Mouse (Mus musculus): ENCODE measurements at regions not wholly inside any gene's neighbourhood (a gene's known extent, or its start where the extent isn't known, plus 50 kb on each side); places are given as distances from the start of the nearest gene placed in this dataset.

GRCm38 (mm10) chr1:127087616-127088015 is 117.2 kb upstream of the Mgat5 start:
- H3K9me3 ChIP-seq (ENCODE audit: control insufficient read depth, low read length), result no peaks in the 10 kb centered on the region
- H3K36me3 ChIP-seq (ENCODE audit: control insufficient read depth, insufficient read depth, low read length), result no peaks in the 10 kb centered on the region
- H3K27me3 ChIP-seq (ENCODE audit: control insufficient read depth, insufficient read depth, low read length), result no peaks in the 10 kb centered on the region
- H3K27ac ChIP-seq (ENCODE audit: low read depth, low read length), result no peak overlapping the region
- no peak overlapping the region for H3K4me2 ChIP-seq (ENCODE audit: low read depth, low read length)
- H3K9ac ChIP-seq (replicated peaks; ENCODE audit: low read depth, low read length), result no peak overlapping the region
- no peaks in the 10 kb centered on the region for H3K4me1 ChIP-seq (ENCODE audit: control insufficient read depth, insufficient read depth, low read length)
- H3K4me3 ChIP-seq (ENCODE audit: low read depth, low read length), result no peak overlapping the region
- no peak for ATAC-seq (ENCODE audit: low read depth)

DNA sequence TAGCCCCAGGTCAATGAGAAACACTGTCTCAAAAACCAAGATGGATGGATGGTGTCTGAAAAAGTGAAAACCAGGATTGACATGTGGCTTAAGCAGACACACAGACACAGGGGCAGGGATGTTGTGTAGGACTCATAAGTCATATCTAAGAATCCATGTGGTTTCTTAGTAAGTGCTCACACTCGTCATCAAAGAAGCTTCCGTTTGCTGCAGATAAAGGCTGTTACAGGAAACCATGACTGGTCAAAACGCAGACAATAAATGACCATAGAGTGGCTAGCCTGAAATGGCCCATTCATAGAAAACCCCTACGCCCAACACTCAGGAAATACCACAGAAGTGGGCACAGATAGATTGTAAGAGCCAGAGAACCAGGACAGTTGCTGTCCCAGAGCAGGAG is 118.8 kb upstream of the Mgat5 start:
- WGBS, result 92% methylated on average over 4 of the region's 4 CpGs
- no peak overlapping the region for H3K27ac ChIP-seq (ENCODE audit: low read depth, low read length)
- no peaks in the 10 kb centered on the region for H3K36me3 ChIP-seq (ENCODE audit: control insufficient read depth, insufficient read depth, low read length)
- no peak overlapping the region for H3K4me3 ChIP-seq (ENCODE audit: low read depth, low read length)
- H3K4me2 ChIP-seq (ENCODE audit: low read depth, low read length), result no peak overlapping the region
- ATAC-seq (ENCODE audit: low read depth), result no peak
- no peak overlapping the region for H3K9ac ChIP-seq (replicated peaks; ENCODE audit: low read depth, low read length)
- no peaks in the 10 kb centered on the region for H3K9me3 ChIP-seq (ENCODE audit: control insufficient read depth, low read length)
- H3K4me1 ChIP-seq (ENCODE audit: control insufficient read depth, insufficient read depth, low read length), result no peaks in the 10 kb centered on the region
- no peaks in the 10 kb centered on the region for H3K27me3 ChIP-seq (ENCODE audit: control insufficient read depth, insufficient read depth, low read length)

DNA sequence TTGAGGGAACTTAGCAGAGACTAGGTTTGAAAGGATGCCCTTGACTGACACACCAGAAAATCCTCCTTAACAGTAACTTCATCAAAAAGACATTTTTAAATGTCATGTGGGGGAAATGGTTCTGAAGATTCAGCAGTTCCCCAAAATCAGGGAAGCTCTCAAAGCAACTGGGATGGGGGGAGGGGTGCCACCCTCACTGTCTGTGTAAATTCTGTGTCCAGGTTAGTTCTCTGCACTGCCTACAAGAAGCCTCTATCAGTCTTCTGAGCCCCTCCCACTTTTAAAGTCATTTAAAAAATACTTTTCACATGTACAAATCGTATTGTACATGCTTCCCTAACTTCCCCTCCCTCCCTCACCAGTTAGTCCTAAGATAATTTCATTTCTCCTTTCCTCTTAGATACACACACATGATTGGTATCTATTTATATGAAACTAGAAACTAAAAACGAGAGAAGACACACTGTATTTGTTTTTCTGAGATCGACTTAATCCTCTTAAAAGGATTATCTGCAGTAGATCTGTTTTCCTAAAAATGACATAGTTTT is 121.0 kb upstream of the Mgat5 start:
- no peaks in the 10 kb centered on the region for H3K36me3 ChIP-seq (ENCODE audit: control insufficient read depth, insufficient read depth, low read length)
- no peak for ATAC-seq (ENCODE audit: low read depth)
- H3K4me3 ChIP-seq (ENCODE audit: low read depth, low read length), result no peak overlapping the region
- no peak overlapping the region for H3K4me2 ChIP-seq (ENCODE audit: low read depth, low read length)
- no peaks in the 10 kb centered on the region for H3K9me3 ChIP-seq (ENCODE audit: control insufficient read depth, low read length)
- H3K27ac ChIP-seq (ENCODE audit: low read depth, low read length), result no peak overlapping the region
- H3K9ac ChIP-seq (replicated peaks; ENCODE audit: low read depth, low read length), result no peak overlapping the region
- 78% methylated on average over 3 of the region's 3 CpGs for WGBS
- H3K27me3 ChIP-seq (ENCODE audit: control insufficient read depth, insufficient read depth, low read length), result no peaks in the 10 kb centered on the region
- no peaks in the 10 kb centered on the region for H3K4me1 ChIP-seq (ENCODE audit: control insufficient read depth, insufficient read depth, low read length)

DNA sequence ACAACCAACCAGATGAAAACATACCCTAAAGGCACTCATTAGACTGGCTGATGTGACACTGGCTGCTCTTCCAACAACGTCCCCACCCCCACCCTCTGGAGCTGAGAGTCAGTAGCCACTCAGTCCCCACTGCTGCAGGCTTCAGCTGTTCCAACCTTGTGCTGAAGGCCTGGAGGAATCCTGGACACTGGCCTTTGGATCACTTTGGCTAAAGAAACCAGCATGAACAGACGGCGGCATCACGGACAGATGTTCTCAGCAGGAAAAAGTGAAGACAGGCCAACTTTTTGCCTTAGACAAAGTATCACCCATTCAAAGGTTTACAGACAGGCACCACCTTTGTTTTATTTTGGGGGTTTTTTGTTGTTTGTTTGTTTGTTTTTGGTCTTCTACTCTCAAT is 125.8 kb upstream of the Mgat5 start:
- Histone ChIP-seq H3K9ac (replicated peaks; ENCODE audit: low read depth, low read length) (no peak overlapping the region), H3K27me3 (ENCODE audit: control insufficient read depth, insufficient read depth, low read length) (no peaks in the 10 kb centered on the region), H3K27ac (ENCODE audit: low read depth, low read length) (no peak overlapping the region), H3K36me3 (ENCODE audit: control insufficient read depth, insufficient read depth, low read length) (no peaks in the 10 kb centered on the region), H3K4me3 (ENCODE audit: low read depth, low read length) (no peak overlapping the region), H3K4me2 (ENCODE audit: low read depth, low read length) (no peak overlapping the region), H3K4me1 (ENCODE audit: control insufficient read depth, insufficient read depth, low read length) (no peaks in the 10 kb centered on the region), H3K9me3 (ENCODE audit: control insufficient read depth, low read length) (no peaks in the 10 kb centered on the region)
- no peak for ATAC-seq (ENCODE audit: low read depth)
- 81% methylated on average over 4 of the region's 4 CpGs for WGBS

DNA sequence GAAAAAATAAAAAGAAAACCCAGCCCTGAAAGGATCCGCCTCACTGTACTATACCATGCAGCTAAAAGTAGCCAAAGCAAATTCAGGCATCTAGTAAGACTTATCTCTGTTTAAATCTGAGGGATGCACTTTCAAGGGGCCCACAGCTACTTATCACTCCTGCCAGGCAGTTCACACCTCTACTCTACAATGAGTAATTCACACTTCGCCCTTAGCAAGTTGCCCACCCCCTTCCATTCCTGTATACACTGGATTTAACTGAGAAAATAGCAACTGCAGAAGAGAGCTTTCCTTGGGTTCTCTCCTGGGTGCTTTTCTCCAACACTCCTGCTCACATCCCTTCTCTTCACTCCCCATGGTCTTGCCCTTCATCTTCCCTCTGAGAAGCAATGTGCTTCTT is 142.4 kb upstream of the Mgat5 start:
- H3K9ac ChIP-seq (replicated peaks; ENCODE audit: low read depth, low read length), result no peak overlapping the region
- no peak overlapping the region for H3K4me3 ChIP-seq (ENCODE audit: low read depth, low read length)
- no peaks in the 10 kb centered on the region for H3K9me3 ChIP-seq (ENCODE audit: control insufficient read depth, low read length)
- no peak for ATAC-seq (ENCODE audit: low read depth)
- H3K36me3 ChIP-seq (ENCODE audit: control insufficient read depth, insufficient read depth, low read length), result no peaks in the 10 kb centered on the region
- 89% methylated on average over 2 of the region's 2 CpGs for WGBS
- no peak overlapping the region for H3K4me2 ChIP-seq (ENCODE audit: low read depth, low read length)
- H3K4me1 ChIP-seq (ENCODE audit: control insufficient read depth, insufficient read depth, low read length), result no peaks in the 10 kb centered on the region
- no peaks in the 10 kb centered on the region for H3K27me3 ChIP-seq (ENCODE audit: control insufficient read depth, insufficient read depth, low read length)
- no peak overlapping the region for H3K27ac ChIP-seq (ENCODE audit: low read depth, low read length)

GRCm38 (mm10) chr1:127045711-127046420 is 158.9 kb upstream of the Mgat5 start:
- 79% methylated on average over 6 of the region's 6 CpGs for WGBS

GRCm38 (mm10) chr1:127034748-127035147 is 170.1 kb upstream of the Mgat5 start:
- H3K27ac ChIP-seq (ENCODE audit: low read depth, low read length), result no peak overlapping the region
- no peak for ATAC-seq (ENCODE audit: low read depth)
- no peaks in the 10 kb centered on the region for H3K27me3 ChIP-seq (ENCODE audit: control insufficient read depth, insufficient read depth, low read length)
- H3K9ac ChIP-seq (replicated peaks; ENCODE audit: low read depth, low read length), result no peak overlapping the region
- 97% methylated on average over 2 of the region's 2 CpGs for WGBS
- H3K36me3 ChIP-seq (ENCODE audit: control insufficient read depth, insufficient read depth, low read length), result no peaks in the 10 kb centered on the region
- H3K4me3 ChIP-seq (ENCODE audit: low read depth, low read length), result no peak overlapping the region
- no peaks in the 10 kb centered on the region for H3K4me1 ChIP-seq (ENCODE audit: control insufficient read depth, insufficient read depth, low read length)
- no peak overlapping the region for H3K4me2 ChIP-seq (ENCODE audit: low read depth, low read length)
- H3K9me3 ChIP-seq (ENCODE audit: control insufficient read depth, low read length), result no peaks in the 10 kb centered on the region

More at GRCm38 (mm10) chr1:127045711-127046420, 158.9 kb upstream of the Mgat5 start:
- ATAC-seq (ENCODE audit: low read depth), result no peak
- Histone ChIP-seq H3K4me2 (ENCODE audit: low read depth, low read length) (no peak overlapping the region), H3K27me3 (ENCODE audit: control insufficient read depth, insufficient read depth, low read length) (no peaks in the 10 kb centered on the region), H3K4me3 (ENCODE audit: low read depth, low read length) (no peak overlapping the region), H3K4me1 (ENCODE audit: control insufficient read depth, insufficient read depth, low read length) (no peaks in the 10 kb centered on the region), H3K36me3 (ENCODE audit: control insufficient read depth, insufficient read depth, low read length) (no peaks in the 10 kb centered on the region), H3K27ac (ENCODE audit: low read depth, low read length) (no peak overlapping the region), H3K9me3 (ENCODE audit: control insufficient read depth, low read length) (no peaks in the 10 kb centered on the region), H3K9ac (replicated peaks; ENCODE audit: low read depth, low read length) (no peak overlapping the region)

- H3K4me3 ChIP-seq (ENCODE audit: low read depth, low read length), result no peak overlapping the region
- H3K27me3 ChIP-seq (ENCODE audit: control insufficient read depth, insufficient read depth, low read length), result no peaks in the 10 kb centered on the region
- no peak overlapping the region for H3K9ac ChIP-seq (replicated peaks; ENCODE audit: low read depth, low read length)
- ATAC-seq (ENCODE audit: low read depth), result no peak
- no peak overlapping the region for H3K4me2 ChIP-seq (ENCODE audit: low read depth, low read length)
- H3K36me3 ChIP-seq (ENCODE audit: control insufficient read depth, insufficient read depth, low read length), result no peaks in the 10 kb centered on the region
- H3K9me3 ChIP-seq (ENCODE audit: control insufficient read depth, low read length), result no peaks in the 10 kb centered on the region
- H3K4me1 ChIP-seq (ENCODE audit: control insufficient read depth, insufficient read depth, low read length), result no peaks in the 10 kb centered on the region
- 23% methylated on average over 4 of the region's 4 CpGs for WGBS
- no peak overlapping the region for H3K27ac ChIP-seq (ENCODE audit: low read depth, low read length)
Observed at GRCm38 (mm10) chr1:127031563-127031962, 173.3 kb upstream of the Mgat5 start.

GRCm38 (mm10) chr1:127028872-127029497 is 175.8 kb upstream of the Mgat5 start:
- no peak overlapping the region for H3K27ac ChIP-seq (ENCODE audit: low read depth, low read length)
- no peak overlapping the region for H3K9ac ChIP-seq (replicated peaks; ENCODE audit: low read depth, low read length)
- no peak overlapping the region for H3K4me3 ChIP-seq (ENCODE audit: low read depth, low read length)
- no peaks in the 10 kb centered on the region for H3K27me3 ChIP-seq (ENCODE audit: control insufficient read depth, insufficient read depth, low read length)
- 83% methylated on average over 1 of the region's 1 CpGs for WGBS
- no peak for ATAC-seq (ENCODE audit: low read depth)
- H3K9me3 ChIP-seq (ENCODE audit: control insufficient read depth, low read length), result no peaks in the 10 kb centered on the region
- no peaks in the 10 kb centered on the region for H3K4me1 ChIP-seq (ENCODE audit: control insufficient read depth, insufficient read depth, low read length)
- no peaks in the 10 kb centered on the region for H3K36me3 ChIP-seq (ENCODE audit: control insufficient read depth, insufficient read depth, low read length)
- no peak overlapping the region for H3K4me2 ChIP-seq (ENCODE audit: low read depth, low read length)

Data from neural tube, embryonic 14.5 days (tissue).